Mouse (Mus musculus): ENCODE data around the gene Efna1. TPM values are rescaled to one million over a fixed set of nuclear protein-coding genes. Genes with fewer than 3 reads are reported as not detected.

Gene Efna1
- polyA plus RNA-seq, 1 experiment, result 5.3 TPM

DNA sequence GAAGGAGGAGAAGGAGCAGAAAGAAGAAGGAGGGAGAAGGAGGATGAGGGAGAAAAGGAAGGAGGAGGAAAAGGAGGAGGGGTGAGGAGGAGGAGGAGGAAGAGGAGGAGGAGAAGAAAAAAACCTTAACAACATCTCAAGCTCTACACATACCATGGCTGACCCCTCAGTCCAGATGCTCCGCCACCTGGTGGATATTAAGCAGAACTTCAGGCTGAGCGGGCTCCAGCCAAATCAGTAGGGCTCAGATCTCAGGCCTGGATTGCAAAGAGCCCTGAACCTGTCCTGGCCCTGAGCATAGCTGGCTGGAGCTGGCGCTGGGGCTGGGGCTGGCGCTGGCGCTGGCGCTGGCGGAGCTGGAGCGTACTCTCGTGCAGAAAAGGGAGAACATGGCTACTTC, 27.1 kb upstream of the Efna1 start:
- DNase-seq (ENCODE audit: low read depth in 1 of 2, low spot score in 2 of 2), result peak in 1 of 2 experiments; percentile 64
- WGBS, result 10% methylated on average over 9 of the region's 9 CpGs
- H3K27me3 ChIP-seq (ENCODE audit: control insufficient read depth, insufficient read depth, low read length), result no peaks in the 10 kb centered on the region
- H3K27ac ChIP-seq (ENCODE audit: insufficient read depth, low read length), result no peak overlapping the region
- no peaks in the 10 kb centered on the region for H3K36me3 ChIP-seq (ENCODE audit: control insufficient read depth, insufficient read depth, low read length)
- no peak for TF ChIP-seq POLR2A (IDR thresholded peaks at IDR 0.05; ENCODE audit: low read depth, low read length)
- peak; percentile 75; the same call in 1 of the 2 replicates for TF ChIP-seq CTCF (IDR thresholded peaks at IDR 0.05; ENCODE audit: extremely low read depth, insufficient read depth, insufficient read length, insufficient replicate concordance)
- H3K4me3 ChIP-seq (ENCODE audit: extremely low read depth, insufficient read depth, insufficient read length), result no peak overlapping the region
- H3K4me1 ChIP-seq (ENCODE audit: control insufficient read depth, insufficient read depth, insufficient read length), result no peaks in the 10 kb centered on the region

DNA sequence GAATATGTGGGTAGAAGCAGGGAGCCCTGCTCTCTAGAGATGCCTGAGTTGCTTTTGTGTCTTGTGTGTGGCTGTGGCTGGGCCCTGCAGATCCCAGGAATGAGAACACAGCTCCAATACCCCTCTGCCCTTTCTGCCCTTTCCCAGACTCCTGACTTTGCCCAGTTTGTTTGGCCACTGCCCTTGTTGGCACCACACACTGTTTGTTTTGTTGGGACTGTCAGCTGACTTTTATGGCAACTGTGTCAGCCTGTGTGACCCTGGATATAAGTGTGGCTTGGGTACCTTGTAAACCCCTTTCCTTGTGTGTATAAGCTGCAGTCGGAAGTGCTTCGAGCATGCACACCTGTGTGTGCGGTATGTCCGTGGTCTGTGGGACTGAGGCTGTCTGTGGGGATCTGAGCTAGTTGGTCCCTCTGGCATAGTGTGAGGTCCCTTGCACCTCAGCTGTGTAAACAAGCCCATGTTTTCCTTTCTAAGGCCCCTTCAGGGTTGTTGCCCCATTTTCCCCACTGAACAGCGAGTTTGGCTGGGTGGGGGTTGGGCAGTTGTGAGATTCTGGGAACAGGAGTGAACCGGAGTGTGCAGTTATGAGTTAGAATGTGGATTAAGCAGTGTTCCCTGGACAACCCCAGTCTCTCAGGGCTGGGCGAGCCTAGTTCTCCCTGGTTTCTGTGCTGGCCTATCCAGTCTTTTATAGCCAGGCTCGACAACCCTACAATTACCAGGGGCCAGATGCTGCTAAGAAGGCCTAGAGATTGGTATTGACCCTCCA, 24.8 kb upstream of the Efna1 start:
- H3K4me1 ChIP-seq (ENCODE audit: control insufficient read depth, insufficient read depth, insufficient read length), result no peaks in the 10 kb centered on the region
- H3K4me3 ChIP-seq (ENCODE audit: extremely low read depth, insufficient read depth, insufficient read length), result no peak overlapping the region
- no peaks in the 10 kb centered on the region for H3K36me3 ChIP-seq (ENCODE audit: control insufficient read depth, insufficient read depth, low read length)
- TF ChIP-seq POLR2A (IDR thresholded peaks at IDR 0.05; ENCODE audit: low read depth, low read length) (no peak), CTCF (IDR thresholded peaks at IDR 0.05; ENCODE audit: extremely low read depth, insufficient read depth, insufficient read length, insufficient replicate concordance) (no peak)
- H3K27ac ChIP-seq (ENCODE audit: insufficient read depth, low read length), result no peak overlapping the region
- DNase-seq (ENCODE audit: low read depth in 1 of 2, low spot score in 2 of 2), result no peak
- H3K27me3 ChIP-seq (ENCODE audit: control insufficient read depth, insufficient read depth, low read length), result no peaks in the 10 kb centered on the region
- 88% methylated on average over 8 of the region's 8 CpGs for WGBS

DNA sequence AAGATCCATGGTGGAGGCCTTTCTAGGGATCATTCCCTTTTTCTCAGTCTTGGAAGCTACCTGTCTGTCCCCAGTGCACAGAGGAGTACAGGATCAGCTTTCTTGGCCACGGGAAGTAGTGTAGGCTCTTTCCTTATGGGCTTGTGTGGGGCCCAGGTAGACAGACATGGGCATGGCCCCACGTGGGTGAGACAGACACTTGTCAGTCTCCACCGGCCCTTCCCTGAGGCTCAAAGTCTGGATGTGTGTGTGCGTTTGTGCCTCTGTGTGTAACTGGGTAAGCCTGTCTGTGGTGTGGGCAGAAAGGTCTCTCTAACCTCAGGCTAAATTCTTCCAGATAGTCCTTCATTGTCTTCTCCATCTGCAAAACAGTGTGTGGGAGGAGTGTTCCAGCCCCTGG, 24.2 kb upstream of the Efna1 start:
- H3K4me3 ChIP-seq (ENCODE audit: extremely low read depth, insufficient read depth, insufficient read length), result no peak overlapping the region
- DNase-seq (ENCODE audit: low read depth in 1 of 2, low spot score in 2 of 2), result no peak
- no peaks in the 10 kb centered on the region for H3K4me1 ChIP-seq (ENCODE audit: control insufficient read depth, insufficient read depth, insufficient read length)
- WGBS, result 84% methylated on average over 4 of the region's 4 CpGs
- no peaks in the 10 kb centered on the region for H3K27me3 ChIP-seq (ENCODE audit: control insufficient read depth, insufficient read depth, low read length)
- TF ChIP-seq POLR2A (IDR thresholded peaks at IDR 0.05; ENCODE audit: low read depth, low read length) (no peak), CTCF (IDR thresholded peaks at IDR 0.05; ENCODE audit: extremely low read depth, insufficient read depth, insufficient read length, insufficient replicate concordance) (no peak)
- no peaks in the 10 kb centered on the region for H3K36me3 ChIP-seq (ENCODE audit: control insufficient read depth, insufficient read depth, low read length)
- no peak overlapping the region for H3K27ac ChIP-seq (ENCODE audit: insufficient read depth, low read length)

DNA sequence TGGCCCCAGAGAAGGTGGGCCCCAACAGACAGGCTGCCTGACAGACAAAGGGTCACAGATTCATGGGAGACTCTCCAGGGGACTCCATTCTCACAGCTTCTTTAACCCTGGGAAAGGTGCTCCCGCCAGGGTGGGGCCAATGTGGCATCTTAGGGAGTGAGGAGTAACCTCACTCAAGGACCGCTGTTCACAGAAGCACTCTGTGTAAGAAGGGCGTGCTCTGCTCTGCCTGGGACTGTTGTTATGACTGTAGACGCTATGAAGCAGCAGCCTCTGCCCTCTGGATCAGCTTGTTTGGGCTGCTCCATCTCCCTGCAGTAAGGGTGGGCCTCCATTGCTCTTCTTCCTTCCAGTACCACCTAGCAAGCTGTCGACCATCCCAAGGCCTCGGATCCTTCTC, 23.5 kb upstream of the Efna1 start:
- TF ChIP-seq POLR2A (IDR thresholded peaks at IDR 0.05; ENCODE audit: low read depth, low read length) (no peak), CTCF (IDR thresholded peaks at IDR 0.05; ENCODE audit: extremely low read depth, insufficient read depth, insufficient read length, insufficient replicate concordance) (no peak)
- Histone ChIP-seq H3K27ac (ENCODE audit: insufficient read depth, low read length) (no peak overlapping the region), H3K4me3 (ENCODE audit: extremely low read depth, insufficient read depth, insufficient read length) (no peak overlapping the region), H3K36me3 (ENCODE audit: control insufficient read depth, insufficient read depth, low read length) (no peaks in the 10 kb centered on the region), H3K27me3 (ENCODE audit: control insufficient read depth, insufficient read depth, low read length) (no peaks in the 10 kb centered on the region), H3K4me1 (ENCODE audit: control insufficient read depth, insufficient read depth, insufficient read length) (peaks cover 1% of the 10 kb centered on the region; the same call in 1 of the 2 replicates)
- WGBS, result 83% methylated on average over 6 of the region's 6 CpGs
- DNase-seq (ENCODE audit: low read depth in 1 of 2, low spot score in 2 of 2), result no peak

DNA sequence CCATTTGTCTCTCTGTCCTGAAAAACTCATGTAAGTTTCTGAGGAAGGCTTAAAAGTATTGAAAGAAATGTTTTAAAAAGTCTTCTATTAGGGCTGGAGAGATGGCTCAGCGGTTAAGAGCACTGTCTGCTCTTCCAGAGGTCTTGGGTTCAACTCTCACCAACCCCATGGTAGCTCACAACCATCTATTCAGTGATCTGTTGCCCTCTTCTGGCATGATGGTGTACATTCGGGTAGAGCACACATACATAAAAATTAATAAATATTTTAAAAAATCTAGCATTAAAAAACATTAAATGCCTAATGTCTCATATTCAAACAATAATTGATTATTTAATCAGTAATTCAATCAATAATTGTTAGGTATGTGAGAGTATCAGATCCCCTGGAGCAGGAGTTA, 19.6 kb upstream of the Efna1 start:
- Histone ChIP-seq H3K4me1 (ENCODE audit: control insufficient read depth, insufficient read depth, insufficient read length) (peaks cover 18% of the 10 kb centered on the region), H3K27me3 (ENCODE audit: control insufficient read depth, insufficient read depth, low read length) (no peaks in the 10 kb centered on the region), H3K36me3 (ENCODE audit: control insufficient read depth, insufficient read depth, low read length) (no peaks in the 10 kb centered on the region), H3K27ac (ENCODE audit: insufficient read depth, low read length) (no peak overlapping the region), H3K4me3 (ENCODE audit: extremely low read depth, insufficient read depth, insufficient read length) (no peak overlapping the region)
- WGBS, result 79% methylated on average over 2 of the region's 2 CpGs
- TF ChIP-seq POLR2A (IDR thresholded peaks at IDR 0.05; ENCODE audit: low read depth, low read length) (no peak), CTCF (IDR thresholded peaks at IDR 0.05; ENCODE audit: extremely low read depth, insufficient read depth, insufficient read length, insufficient replicate concordance) (no peak)
- no peak for DNase-seq (ENCODE audit: low read depth in 1 of 2, low spot score in 2 of 2)

DNA sequence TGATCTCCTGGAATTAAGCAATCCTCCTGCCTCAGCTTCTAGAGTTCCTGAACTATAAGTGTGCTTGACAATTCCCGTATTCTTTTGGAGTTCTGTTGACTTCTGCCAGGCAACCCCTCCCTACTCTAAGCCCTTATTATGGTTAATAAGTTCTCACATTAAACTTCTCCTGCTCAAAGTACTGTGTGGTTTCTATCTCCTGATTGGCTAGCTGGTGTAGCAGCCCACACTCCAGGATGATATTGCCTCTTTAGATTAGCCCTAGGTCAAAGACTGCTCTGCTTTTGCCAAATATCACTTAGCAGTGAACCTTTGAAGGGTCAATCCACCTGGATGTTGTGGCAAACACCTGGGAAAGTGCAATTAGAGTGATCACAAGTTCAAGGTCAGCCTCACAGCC, 19.1 kb upstream of the Efna1 start:
- no peak overlapping the region for H3K4me3 ChIP-seq (ENCODE audit: extremely low read depth, insufficient read depth, insufficient read length)
- no peak for DNase-seq (ENCODE audit: low read depth in 1 of 2, low spot score in 2 of 2)
- no peaks in the 10 kb centered on the region for H3K27me3 ChIP-seq (ENCODE audit: control insufficient read depth, insufficient read depth, low read length)
- no peak overlapping the region for H3K27ac ChIP-seq (ENCODE audit: insufficient read depth, low read length)
- peaks cover 22% of the 10 kb centered on the region for H3K4me1 ChIP-seq (ENCODE audit: control insufficient read depth, insufficient read depth, insufficient read length)
- TF ChIP-seq POLR2A (IDR thresholded peaks at IDR 0.05; ENCODE audit: low read depth, low read length) (no peak), CTCF (IDR thresholded peaks at IDR 0.05; ENCODE audit: extremely low read depth, insufficient read depth, insufficient read length, insufficient replicate concordance) (no peak)
- 41% methylated on average over 1 of the region's 1 CpGs for WGBS
- no peaks in the 10 kb centered on the region for H3K36me3 ChIP-seq (ENCODE audit: control insufficient read depth, insufficient read depth, low read length)

DNA sequence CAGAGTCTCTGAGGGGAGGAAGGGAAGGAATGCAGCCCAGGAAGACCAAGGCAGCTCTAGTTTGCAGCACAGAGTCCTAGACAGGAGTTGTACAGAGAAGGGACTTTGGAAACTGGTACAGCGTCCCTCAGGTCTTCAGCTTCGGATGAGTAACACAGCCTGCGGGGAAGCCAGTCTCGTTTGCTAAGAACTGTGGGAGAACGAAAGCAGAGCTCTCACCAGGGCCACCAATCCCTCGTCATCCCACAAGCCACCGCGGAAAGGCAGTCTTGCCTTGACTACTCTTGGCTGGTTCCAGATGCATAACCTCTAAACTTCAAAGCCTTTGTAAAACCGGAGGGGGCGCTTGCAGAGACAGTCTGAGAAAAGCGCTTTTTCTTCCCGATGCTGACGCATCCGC, 18.6 kb upstream of the Efna1 start:
- H3K36me3 ChIP-seq (ENCODE audit: control insufficient read depth, insufficient read depth, low read length), result no peaks in the 10 kb centered on the region
- peaks cover 22% of the 10 kb centered on the region for H3K4me1 ChIP-seq (ENCODE audit: control insufficient read depth, insufficient read depth, insufficient read length)
- no peak for TF ChIP-seq POLR2A (IDR thresholded peaks at IDR 0.05; ENCODE audit: low read depth, low read length)
- TF ChIP-seq CTCF (IDR thresholded peaks at IDR 0.05; ENCODE audit: extremely low read depth, insufficient read depth, insufficient read length, insufficient replicate concordance), result no peak
- no peak for DNase-seq (ENCODE audit: low read depth in 1 of 2, low spot score in 2 of 2)
- 5% methylated on average over 14 of the region's 14 CpGs for WGBS
- no peaks in the 10 kb centered on the region for H3K27me3 ChIP-seq (ENCODE audit: control insufficient read depth, insufficient read depth, low read length)
- peak overlapping the region; percentile 22; the same call in 1 of the 2 replicates for H3K4me3 ChIP-seq (ENCODE audit: extremely low read depth, insufficient read depth, insufficient read length)
- no peak overlapping the region for H3K27ac ChIP-seq (ENCODE audit: insufficient read depth, low read length)
